Mouse (Mus musculus): ENCODE measurements around the gene Zfp595.
"Not testable (repeated sequence)": the region's sequence is repeated elsewhere in the genome, so short reads cannot be mapped to it uniquely, and the experiment has no call there.

Gene Zfp595

DNA sequence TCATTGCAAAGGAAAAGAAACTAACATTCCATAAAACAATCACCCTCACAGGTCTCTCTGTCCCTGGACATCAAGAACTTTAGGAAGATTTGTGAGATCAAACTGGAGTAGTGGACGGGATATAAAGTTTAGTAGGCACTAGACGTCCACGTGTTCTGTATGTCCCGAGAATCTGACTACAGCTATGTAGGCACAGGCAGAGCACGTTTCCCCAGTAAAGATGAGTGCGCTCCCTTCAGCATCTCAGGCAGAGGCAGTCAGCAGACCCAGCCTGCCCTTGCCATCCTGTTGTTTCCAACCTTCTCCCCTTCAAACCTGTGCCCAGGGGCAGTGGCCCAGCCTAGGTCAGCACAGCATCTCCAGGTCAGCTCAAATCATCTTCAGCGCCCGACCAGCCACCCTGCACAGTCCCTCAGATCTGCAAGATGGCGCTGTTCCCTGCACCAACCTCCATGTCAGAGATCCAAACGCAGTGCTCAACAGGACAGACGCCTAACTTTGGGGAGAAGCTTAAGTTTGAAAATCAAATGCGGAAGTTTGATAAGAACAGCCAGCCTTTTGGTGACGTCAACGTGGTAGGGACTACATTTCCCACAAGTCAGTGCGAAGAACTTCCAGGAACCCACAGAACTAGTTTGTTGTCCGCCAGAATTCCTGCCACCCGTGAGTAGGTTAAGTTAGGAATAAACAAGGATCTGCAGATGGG, at the start of gene Zfp595:
Zfp595 (minus strand) TSS at position 552 of the 706 bp plus-strand sequence.
- CTCF ChIA-PET: no interaction called here

DNA sequence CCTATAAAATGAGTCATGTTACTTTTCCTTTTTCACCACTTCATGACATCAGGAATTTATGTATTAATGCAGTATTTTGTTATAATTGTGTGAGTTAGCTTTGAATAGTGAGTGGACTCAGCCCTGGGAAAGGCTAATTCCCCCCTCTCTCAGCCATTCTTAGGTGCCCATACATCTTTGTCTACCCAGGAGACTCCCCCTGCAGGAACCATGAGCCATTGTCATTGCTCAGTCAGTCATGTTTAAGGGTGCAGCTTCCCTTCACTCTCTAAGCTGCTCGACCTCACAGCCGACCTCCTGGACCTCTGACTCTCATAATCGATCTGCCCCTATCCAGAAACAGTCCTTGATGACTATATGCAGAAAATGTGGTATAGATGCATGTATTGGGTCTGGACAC, 43.9 kb upstream of the Zfp595 start:
- CTCF ChIA-PET: not testable (repeated sequence)

DNA sequence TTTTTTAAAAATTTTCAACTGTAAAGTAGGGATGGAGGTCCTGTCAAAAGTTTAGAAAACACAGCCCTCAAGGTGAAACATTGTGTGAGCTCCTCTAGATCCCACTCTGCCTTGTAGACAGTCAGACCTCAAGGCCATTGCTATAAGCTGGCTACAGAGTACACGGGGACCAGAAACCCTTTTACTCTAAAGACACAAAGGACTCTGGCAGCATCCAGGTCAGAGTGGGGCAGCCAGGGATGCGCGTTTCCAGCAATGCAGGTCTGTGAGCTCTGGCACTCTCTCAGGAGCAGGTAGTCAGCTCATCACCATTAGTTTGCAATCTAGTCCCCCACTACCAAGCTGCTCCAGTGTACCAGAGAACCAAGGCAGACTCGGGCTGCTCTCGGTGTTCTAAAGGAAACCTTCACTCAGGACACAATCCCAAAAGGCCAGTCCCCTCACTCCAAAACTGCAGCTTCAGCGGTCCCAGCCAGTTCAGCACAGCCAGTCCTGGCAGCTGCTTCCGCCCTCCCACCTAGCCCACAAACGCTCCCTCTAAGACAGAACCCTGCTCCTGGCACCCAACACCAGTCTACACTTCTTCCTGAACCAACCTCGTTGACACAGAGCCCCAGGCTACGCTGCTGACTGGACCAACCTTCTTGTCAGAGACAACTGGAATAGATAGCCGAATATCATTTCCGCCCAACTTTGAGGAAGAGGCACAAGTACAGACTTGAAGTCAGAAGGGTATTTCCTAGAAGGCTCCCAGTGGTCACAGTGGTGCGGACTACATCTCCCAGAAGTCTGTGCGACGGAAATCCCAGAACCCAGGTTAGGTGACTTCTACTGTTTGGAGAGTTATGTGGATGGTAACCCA, 42.9 kb upstream of the Zfp595 start, which contains the start of the genes Gm28041 and Zfp456:
Gm28041 (minus strand) TSS at position 684 of the 862 bp plus-strand sequence.
Zfp456 (minus strand) TSS at position 761 of the 862 bp plus-strand sequence.
- CTCF ChIA-PET: not testable (repeated sequence)

DNA sequence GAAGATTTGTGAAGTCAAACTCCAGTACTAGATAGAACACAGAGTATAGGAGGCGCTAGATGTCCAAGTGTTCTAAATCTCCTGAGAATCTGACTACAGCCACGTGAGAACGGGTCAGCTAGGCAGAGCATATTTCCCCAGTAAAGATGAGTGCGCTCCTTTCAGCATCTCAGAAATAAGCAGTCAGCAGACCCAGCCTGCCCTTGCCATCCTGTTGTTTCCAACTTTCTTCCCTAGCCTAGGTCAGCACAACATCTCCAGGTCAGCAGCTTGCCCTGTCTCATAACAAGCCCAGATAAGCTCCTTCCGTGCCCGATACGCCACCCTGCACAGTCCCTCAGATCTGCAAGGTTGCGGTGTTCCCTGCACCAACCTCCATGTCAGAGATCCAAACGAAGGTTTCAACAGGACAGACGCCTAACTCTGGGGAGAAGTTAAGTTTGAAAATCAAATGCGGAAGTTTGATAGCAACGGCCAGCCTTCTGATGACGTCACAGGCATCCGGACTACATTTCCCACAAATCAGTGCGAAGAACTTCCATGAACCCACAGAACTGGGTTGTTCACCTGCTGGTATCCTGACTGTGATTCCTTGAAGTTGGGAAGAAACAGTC, 27.9 kb upstream of the Zfp595 start, which contains the start of the genes Gm28044 and Zfp953:
Gm28044 (minus strand) TSS at position 406 of the 614 bp plus-strand sequence.
Zfp953 (minus strand) TSS at position 475 of the 614 bp plus-strand sequence.
- CTCF ChIA-PET: no interaction called here

DNA sequence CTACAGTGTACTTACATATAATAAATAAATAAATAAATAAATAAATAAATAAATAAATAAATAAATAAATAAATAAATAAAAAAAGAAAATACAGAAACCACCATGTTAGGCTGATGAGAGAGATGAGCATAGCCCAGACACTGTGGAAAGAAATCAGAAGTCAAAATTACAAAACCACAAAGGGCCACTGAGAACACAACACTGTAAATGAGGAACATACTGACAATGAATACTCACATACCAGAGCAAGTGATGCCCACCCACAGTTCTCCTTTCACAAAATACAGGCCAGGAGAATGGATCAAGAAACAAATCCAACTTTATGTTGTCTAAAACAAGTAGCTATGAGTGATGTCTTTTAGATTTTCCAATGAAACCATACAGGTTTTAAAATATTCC, 19.5 kb upstream of the Zfp595 start:
- CTCF ChIA-PET: interaction anchor here (0.6 kb wide), 1 partner anchor 28 kb away, joined by 3 read pairs; no protein-coding TSS in a partner anchor

- CTCF ChIA-PET: interaction anchor here (0.7 kb wide), 1 partner anchor 388 kb away, joined by 3 read pairs; no protein-coding TSS in a partner anchor
Observed at GRCm38 (mm10) chr13:67343422-67343821, 11.1 kb upstream of the Zfp595 start.

DNA sequence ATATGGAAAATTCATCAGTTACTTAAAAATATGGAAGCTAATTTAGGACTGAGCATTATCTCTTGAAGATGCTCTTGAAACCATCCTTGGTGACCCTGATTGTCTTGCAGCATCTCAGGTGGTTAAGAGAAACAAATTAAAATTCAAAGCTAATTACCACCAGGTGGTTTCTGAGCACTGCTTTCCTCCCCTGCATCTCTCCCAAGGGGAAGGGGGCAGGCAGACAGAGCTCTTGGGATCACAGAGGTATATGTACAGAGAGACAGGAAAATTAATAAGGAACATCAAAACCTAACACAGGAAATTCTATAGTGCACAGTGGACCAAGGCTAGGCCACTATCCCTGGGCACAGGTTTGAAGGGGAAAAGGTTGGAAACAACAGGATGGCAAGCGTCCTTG, 507 bp upstream of the Zfp595 start:
- CTCF ChIA-PET: no interaction called here

DNA sequence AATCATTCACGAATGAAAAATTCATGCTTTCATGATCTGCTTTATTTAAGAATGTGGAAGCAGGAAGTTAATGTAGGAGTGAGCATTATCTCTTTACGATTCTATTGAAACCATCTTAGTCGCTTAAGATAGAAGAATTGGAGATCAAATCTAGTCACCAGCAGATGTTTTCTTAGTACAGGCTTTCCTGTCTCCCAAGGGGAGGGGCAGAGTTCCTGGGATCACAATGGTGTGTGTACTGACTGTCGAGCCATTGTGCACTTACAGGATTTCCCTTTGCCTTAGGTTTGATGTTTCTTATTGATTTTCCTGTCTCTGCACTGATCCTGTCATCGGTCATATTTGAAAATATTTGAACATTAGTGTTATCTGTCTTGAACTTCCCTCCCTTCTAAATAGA, 25.7 kb downstream of the Zfp595 start:
- CTCF ChIA-PET: no interaction called here

- CTCF ChIA-PET: no interaction called here
Observed at GRCm38 (mm10) chr13:67305822-67306672, 26.3 kb downstream of the Zfp595 start, which contains the start of gene Zfp457. TSS of gene Zfp457 (minus strand) at chr13:67306485.

- CTCF ChIA-PET: no interaction called here
Observed at GRCm38 (mm10) chr13:67278314-67278713, 54.1 kb downstream of the Zfp595 start, which contains the start of gene Zfp458. TSS of gene Zfp458 (minus strand) at chr13:67278466.

DNA sequence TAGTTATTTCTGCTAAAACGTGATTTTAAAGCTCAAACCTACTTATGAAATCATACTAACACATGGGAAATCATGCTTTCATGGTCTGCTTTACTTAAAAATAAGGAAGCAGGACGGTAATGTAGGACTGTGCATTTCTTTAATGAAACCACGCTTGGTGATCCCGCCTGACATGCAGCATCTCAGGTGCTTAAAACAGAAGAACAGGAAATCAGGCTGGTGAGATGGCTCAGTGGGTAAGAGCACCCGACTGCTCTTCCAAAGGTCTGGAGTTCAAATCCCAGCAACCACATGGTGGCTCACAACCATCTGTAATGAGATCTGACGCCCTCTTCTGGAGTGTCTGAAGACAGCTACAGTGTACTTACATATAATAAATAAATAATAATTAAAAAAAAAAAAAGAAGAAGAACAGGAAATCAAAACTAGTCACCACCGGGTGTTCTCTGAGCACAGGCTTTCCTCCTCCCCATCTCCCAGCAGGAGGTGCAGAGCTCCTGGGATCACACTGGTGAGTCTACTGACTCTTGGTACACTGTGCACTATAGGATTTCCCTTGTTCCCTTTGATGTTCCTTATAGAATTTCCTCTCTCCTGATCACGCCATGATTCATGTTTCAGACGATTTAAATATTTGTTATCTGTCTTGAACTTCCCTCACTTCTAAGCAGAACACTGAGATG, 62.8 kb downstream of the Zfp595 start:
- CTCF ChIA-PET: not testable (repeated sequence)

DNA sequence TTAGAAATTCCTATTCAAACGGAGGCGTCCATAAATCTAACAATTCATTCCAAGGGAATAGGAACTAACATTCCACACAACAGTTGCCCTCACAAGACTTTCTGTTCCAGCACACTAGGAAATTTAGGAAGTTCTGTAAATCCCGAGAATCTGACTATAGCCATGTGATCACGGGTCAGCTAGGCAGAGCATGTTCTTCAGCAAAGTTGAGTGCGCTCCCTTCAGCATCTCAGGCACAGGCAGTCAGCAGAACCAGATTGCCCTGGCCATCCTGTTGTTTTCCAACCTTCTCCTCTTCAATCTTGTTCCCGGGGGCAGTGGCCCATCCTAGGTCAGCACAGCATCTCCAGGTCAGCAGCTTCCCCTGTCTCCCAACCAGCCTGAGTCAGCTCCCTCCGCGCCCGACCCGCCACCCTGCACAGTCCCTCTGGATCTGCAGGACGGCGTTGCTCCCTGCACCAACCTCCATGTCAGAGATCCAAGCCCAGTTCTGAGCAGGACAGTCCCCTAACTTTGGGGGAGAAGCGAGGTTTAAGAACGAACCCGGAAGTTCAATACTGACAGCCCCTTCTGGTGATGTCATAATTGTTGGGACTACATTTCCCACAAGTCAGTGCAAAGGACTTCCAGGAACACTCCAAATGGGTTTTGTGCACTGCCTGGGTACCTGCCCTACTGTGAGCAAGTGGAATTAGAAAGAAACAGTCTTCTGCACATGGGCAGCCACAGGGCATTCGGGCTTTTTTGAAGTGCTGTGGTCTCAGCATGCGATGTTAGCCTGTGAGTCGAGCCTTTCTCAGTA, 63.6 kb downstream of the Zfp595 start:
- CTCF ChIA-PET: no interaction called here

Data from spleen, embryonic (tissue).